Mouse (Mus musculus): ENCODE measurements around the gene Tenm3. TPM values are rescaled to one million over a fixed set of nuclear protein-coding genes. Genes with fewer than 3 reads are reported as not detected.

The Tenm3 gene
- polyA plus RNA-seq, 1 experiment from 2014 or later, result 26.2 TPM

GRCm38 (mm10) chr8:48220529-48221181, 623.1 kb downstream of the Tenm3 start:
- H3K9ac ChIP-seq, result no peak overlapping the region
- H3K9me3 ChIP-seq (replicated peaks), result no peaks in the 10 kb centered on the region
- WGBS, result 56% methylated on average over 25 of the region's 25 CpGs
- ATAC-seq (replicated peaks; ENCODE audit: low FRiP score), result no peak
- no peak overlapping the region for H3K4me3 ChIP-seq (replicated peaks)
- peak overlapping the region; percentile 69 for H3K4me2 ChIP-seq
- no peaks in the 10 kb centered on the region for H3K36me3 ChIP-seq
- peaks cover 26% of the 10 kb centered on the region for H3K4me1 ChIP-seq
- H3K27ac ChIP-seq, result no peak overlapping the region
- H3K27me3 ChIP-seq, result peaks cover 25% of the 10 kb centered on the region

- no peak for ATAC-seq (replicated peaks; ENCODE audit: low FRiP score)
- 0 out of 2 replicates have a peak, but pooled peaks cover 5% of the 10 kb centered on the region for H3K4me1 ChIP-seq
- 59% methylated on average over 9 of the region's 9 CpGs for WGBS
- no peak overlapping the region for H3K4me2 ChIP-seq
- no peak overlapping the region for H3K27ac ChIP-seq
- no peaks in the 10 kb centered on the region for H3K9me3 ChIP-seq (replicated peaks)
- peaks cover 13% of the 10 kb centered on the region; the same call in 1 of the 2 replicates for H3K27me3 ChIP-seq
- H3K4me3 ChIP-seq (replicated peaks), result no peak overlapping the region
- no peak overlapping the region for H3K9ac ChIP-seq
- H3K36me3 ChIP-seq, result no peaks in the 10 kb centered on the region
Measured at GRCm38 (mm10) chr8:48215071-48215501, 628.7 kb downstream of the Tenm3 start.

GRCm38 (mm10) chr8:48214386-48214785, 629.4 kb downstream of the Tenm3 start:
- Histone ChIP-seq H3K4me3 (replicated peaks) (no peak overlapping the region), H3K36me3 (no peaks in the 10 kb centered on the region), H3K9me3 (replicated peaks) (no peaks in the 10 kb centered on the region), H3K4me2 (no peak overlapping the region), H3K27ac (no peak overlapping the region), H3K9ac (no peak overlapping the region), H3K4me1 (no peaks in the 10 kb centered on the region), H3K27me3 (peaks cover 7% of the 10 kb centered on the region; the same call in 1 of the 2 replicates)
- no peak for ATAC-seq (replicated peaks; ENCODE audit: low FRiP score)
- WGBS, result 66% methylated on average over 6 of the region's 6 CpGs

- no peak overlapping the region for H3K9ac ChIP-seq
- H3K4me2 ChIP-seq, result no peak overlapping the region
- 92% methylated on average over 9 of the region's 9 CpGs for WGBS
- peaks cover 4% of the 10 kb centered on the region; the same call in 1 of the 2 replicates for H3K27me3 ChIP-seq
- no peaks in the 10 kb centered on the region for H3K36me3 ChIP-seq
- ATAC-seq (replicated peaks; ENCODE audit: low FRiP score), result no peak
- no peak overlapping the region for H3K27ac ChIP-seq
- no peak overlapping the region for H3K4me3 ChIP-seq (replicated peaks)
- no peaks in the 10 kb centered on the region for H3K9me3 ChIP-seq (replicated peaks)
- H3K4me1 ChIP-seq, result no peaks in the 10 kb centered on the region
Measured at GRCm38 (mm10) chr8:48211931-48212330, 631.8 kb downstream of the Tenm3 start.

- H3K4me2 ChIP-seq, result no peak overlapping the region
- no peaks in the 10 kb centered on the region for H3K36me3 ChIP-seq
- no peak overlapping the region for H3K27ac ChIP-seq
- ATAC-seq (replicated peaks; ENCODE audit: low FRiP score), result no peak
- no peaks in the 10 kb centered on the region for H3K9me3 ChIP-seq (replicated peaks)
- no peak overlapping the region for H3K9ac ChIP-seq
- H3K4me1 ChIP-seq, result no peaks in the 10 kb centered on the region
- H3K27me3 ChIP-seq, result no peaks in the 10 kb centered on the region
- no peak overlapping the region for H3K4me3 ChIP-seq (replicated peaks)
- WGBS, result 89% methylated on average over 6 of the region's 6 CpGs
Measured at GRCm38 (mm10) chr8:48207567-48207966, 636.2 kb downstream of the Tenm3 start.

- Histone ChIP-seq H3K9ac (no peak overlapping the region), H3K4me3 (replicated peaks) (no peak overlapping the region), H3K27ac (no peak overlapping the region), H3K4me1 (no peaks in the 10 kb centered on the region), H3K4me2 (no peak overlapping the region), H3K9me3 (replicated peaks) (no peaks in the 10 kb centered on the region), H3K36me3 (no peaks in the 10 kb centered on the region), H3K27me3 (no peaks in the 10 kb centered on the region)
- ATAC-seq (replicated peaks; ENCODE audit: low FRiP score), result no peak
- WGBS, result 74% methylated on average over 8 of the region's 8 CpGs
Measured at GRCm38 (mm10) chr8:48206922-48207321, 636.8 kb downstream of the Tenm3 start.

- no peak overlapping the region for H3K4me3 ChIP-seq (replicated peaks)
- no peaks in the 10 kb centered on the region for H3K9me3 ChIP-seq (replicated peaks)
- no peak for ATAC-seq (replicated peaks; ENCODE audit: low FRiP score)
- no peaks in the 10 kb centered on the region for H3K27me3 ChIP-seq
- H3K4me2 ChIP-seq, result no peak overlapping the region
- no peaks in the 10 kb centered on the region for H3K36me3 ChIP-seq
- no peak overlapping the region for H3K9ac ChIP-seq
- 50% methylated on average over 12 of the region's 12 CpGs for WGBS
- H3K27ac ChIP-seq, result no peak overlapping the region
- H3K4me1 ChIP-seq, result no peaks in the 10 kb centered on the region
Measured at GRCm38 (mm10) chr8:48204838-48205345, 638.9 kb downstream of the Tenm3 start.

- Histone ChIP-seq H3K4me1 (no peaks in the 10 kb centered on the region), H3K36me3 (no peaks in the 10 kb centered on the region), H3K27ac (no peak overlapping the region), H3K9ac (no peak overlapping the region), H3K9me3 (replicated peaks) (no peaks in the 10 kb centered on the region), H3K4me2 (no peak overlapping the region), H3K4me3 (replicated peaks) (no peak overlapping the region), H3K27me3 (no peaks in the 10 kb centered on the region)
- no peak for ATAC-seq (replicated peaks; ENCODE audit: low FRiP score)
- WGBS, result 72% methylated on average over 13 of the region's 13 CpGs
Measured at GRCm38 (mm10) chr8:48204114-48204837, 639.5 kb downstream of the Tenm3 start.

- WGBS, result 74% methylated on average over 9 of the region's 9 CpGs
- Histone ChIP-seq H3K4me3 (replicated peaks) (no peak overlapping the region), H3K9me3 (replicated peaks) (no peaks in the 10 kb centered on the region), H3K4me1 (no peaks in the 10 kb centered on the region), H3K4me2 (no peak overlapping the region), H3K27me3 (no peaks in the 10 kb centered on the region), H3K36me3 (no peaks in the 10 kb centered on the region), H3K9ac (no peak overlapping the region), H3K27ac (no peak overlapping the region)
- no peak for ATAC-seq (replicated peaks; ENCODE audit: low FRiP score)
Measured at GRCm38 (mm10) chr8:48203611-48204010, 640.1 kb downstream of the Tenm3 start.

GRCm38 (mm10) chr8:48203161-48203560, 640.6 kb downstream of the Tenm3 start:
- Histone ChIP-seq H3K4me2 (no peak overlapping the region), H3K9me3 (replicated peaks) (no peaks in the 10 kb centered on the region), H3K9ac (no peak overlapping the region), H3K4me1 (no peaks in the 10 kb centered on the region), H3K4me3 (replicated peaks) (no peak overlapping the region), H3K27ac (no peak overlapping the region), H3K36me3 (no peaks in the 10 kb centered on the region), H3K27me3 (no peaks in the 10 kb centered on the region)
- WGBS, result 61% methylated on average over 6 of the region's 6 CpGs
- no peak for ATAC-seq (replicated peaks; ENCODE audit: low FRiP score)

- no peak overlapping the region for H3K9ac ChIP-seq
- no peaks in the 10 kb centered on the region for H3K4me1 ChIP-seq
- no peak overlapping the region for H3K27ac ChIP-seq
- H3K27me3 ChIP-seq, result no peaks in the 10 kb centered on the region
- H3K9me3 ChIP-seq (replicated peaks), result no peaks in the 10 kb centered on the region
- no peak overlapping the region for H3K4me3 ChIP-seq (replicated peaks)
- H3K36me3 ChIP-seq, result no peaks in the 10 kb centered on the region
- H3K4me2 ChIP-seq, result no peak overlapping the region
- no peak for ATAC-seq (replicated peaks; ENCODE audit: low FRiP score)
- 74% methylated on average over 3 of the region's 3 CpGs for WGBS
Measured at GRCm38 (mm10) chr8:48202632-48203031, 641.1 kb downstream of the Tenm3 start.

GRCm38 (mm10) chr8:48199171-48199570, 644.6 kb downstream of the Tenm3 start:
- H3K27me3 ChIP-seq, result no peaks in the 10 kb centered on the region
- no peak overlapping the region for H3K4me3 ChIP-seq (replicated peaks)
- H3K4me2 ChIP-seq, result no peak overlapping the region
- ATAC-seq (replicated peaks; ENCODE audit: low FRiP score), result no peak
- WGBS, result 94% methylated on average over 9 of the region's 9 CpGs
- no peaks in the 10 kb centered on the region for H3K36me3 ChIP-seq
- H3K27ac ChIP-seq, result no peak overlapping the region
- H3K4me1 ChIP-seq, result no peaks in the 10 kb centered on the region
- no peak overlapping the region for H3K9ac ChIP-seq
- no peaks in the 10 kb centered on the region for H3K9me3 ChIP-seq (replicated peaks)

Measured in kidney, embryonic 15.5 days (tissue).